Mouse (Mus musculus) midbrain, postnatal 0 days (tissue): ENCODE measurements around the gene Gm20388. TPM values are rescaled to one million over a fixed set of nuclear protein-coding genes. Genes with fewer than 3 reads are reported as not detected.
A peak's percentile ranks its signal among the peaks of the same experiment; 100 is the strongest.

Source experiments
- ATAC-seq: fragments of 200-750 bp; cut with Nextera tagmentation; 2 replicates; pipeline ENCODE4 v1.8.0; 2017; ENCODE audit warnings: moderate number of reproducible peaks, mild to moderate bottlenecking, moderate TSS enrichment, moderate library complexity; ENCODE audit not compliant: low FRiP score
- DNase-seq: peaks from one replicate; pipeline ENCODE4 v3.0.0-alpha.2; 2015; ENCODE audit warnings: low spot score
- H3K27ac ChIP-seq: fragments of 300-500 bp; sonication (generic); 2 replicates; pipeline ENCODE4 v1.5.1; 2014; ENCODE audit warnings: low read depth, mild to moderate bottlenecking, low read length, mixed read lengths
- H3K27me3 ChIP-seq: fragments of 300-500 bp; sonication (generic); 2 replicates; pipeline ENCODE4 v1.6.1; 2014; ENCODE audit warnings: low read length, control low read depth, mixed read lengths; ENCODE audit not compliant: insufficient read depth
- H3K36me3 ChIP-seq: fragments of 300-500 bp; sonication (generic); 2 replicates; pipeline ENCODE4 v1.6.1; 2014; ENCODE audit warnings: low read length, control low read depth, mixed read lengths; ENCODE audit not compliant: insufficient read depth
- H3K4me1 ChIP-seq: fragments of 300-500 bp; sonication (generic); 2 replicates; pipeline ENCODE4 v1.6.1; 2014; ENCODE audit warnings: mild to moderate bottlenecking, control low read depth, antibody characterized with exemption, low read length, mixed read lengths; ENCODE audit not compliant: insufficient read depth
- H3K4me2 ChIP-seq: fragments of 300-500 bp; sonication (generic); 2 replicates; pipeline ENCODE4 v1.6.1; 2014; ENCODE audit warnings: low read depth, mild to moderate bottlenecking, low read length, mixed read lengths; ENCODE audit not compliant: poor library complexity, severe bottlenecking
- H3K4me3 ChIP-seq: fragments of 300-500 bp; sonication (generic); 2 replicates; pipeline ENCODE4 v1.5.1; 2014; ENCODE audit warnings: low read depth, mild to moderate bottlenecking, low read length, moderate library complexity
- H3K9ac ChIP-seq: fragments of 300-500 bp; sonication (generic); replicated peaks from 2 replicates; pipeline ENCODE4 v1.6.1; 2014; ENCODE audit warnings: mild to moderate bottlenecking, low read length, moderate library complexity, mixed read lengths; ENCODE audit not compliant: poor library complexity, severe bottlenecking
- H3K9me3 ChIP-seq: fragments of 300-500 bp; sonication (generic); 2 replicates; pipeline ENCODE4 v1.6.1; 2016; ENCODE audit warnings: low read length, control low read depth
- CTCF ChIP-seq: IDR thresholded peaks from 2 replicates; pipeline ENCODE4 v1.5.1; 2016; ENCODE audit warnings: antibody characterized with exemption, mild to moderate bottlenecking
- WGBS: fragments of 180-500 bp; shearing (Covaris S2); extraction: QIAGEN DNeasy Blood & Tissue Kit; methylation state at CpG from one replicate; pipeline ENCODE4 v1.1.7; 2014; 5-methylcytosine and 5-hydroxymethylcytosine counted together
- polyA plus RNA-seq: library from polyadenylated mRNA; unstranded; fragments of >200 nt; fragmentation: Nextera tagmentation; extraction: Ambion mirVana; gene quantifications from 2 replicates; pipeline ENCODE4 v1.2.1, GENCODE M21; 2015
- total RNA-seq: library from RNA; depleted of rRNA; stranded (reverse); fragments of >200 nt; gene quantifications from 2 replicates; pipeline ENCODE4 v1.2.3, GENCODE M21; 2014

The Gm20388 gene
- total and polyA plus RNA-seq, 2 experiments from 2014 or later: 74.2 TPM; not detected in 1

DNA sequence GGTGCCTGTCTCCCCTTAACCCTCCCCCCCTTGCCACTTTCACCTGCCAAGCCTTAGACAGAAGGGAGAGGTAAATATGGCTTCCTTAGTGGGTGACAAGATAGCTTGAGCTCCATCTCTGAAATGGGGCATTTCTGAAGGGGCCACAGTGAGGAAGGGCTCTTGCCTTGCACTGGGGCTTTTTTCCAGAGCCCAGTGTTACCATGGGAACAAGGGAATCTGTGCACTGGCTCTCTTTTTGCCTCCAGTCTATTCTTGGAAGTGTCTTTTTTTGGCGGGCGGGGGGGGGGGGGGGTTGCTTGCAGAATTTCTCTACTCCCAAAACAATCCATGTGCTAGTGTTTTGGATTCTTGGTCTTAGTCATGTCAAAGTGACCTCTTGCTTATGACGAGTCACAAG lies 2104.0 kb downstream of the Gm20388 start:
- Histone ChIP-seq H3K9me3 (no peaks in the 10 kb centered on the region), H3K36me3 (peaks cover 11% of the 10 kb centered on the region), H3K4me1 (peaks cover 5% of the 10 kb centered on the region; the same call in 1 of the 2 replicates), H3K27ac (no peak overlapping the region), H3K27me3 (no peaks in the 10 kb centered on the region), H3K9ac (no peak overlapping the region), H3K4me3 (no peak overlapping the region), H3K4me2 (no peak overlapping the region)
- ATAC-seq: no peak
- no peak for TF ChIP-seq CTCF
- 41% methylated on average over 1 of the region's 3 CpGs for WGBS
- DNase-seq: no peak

DNA sequence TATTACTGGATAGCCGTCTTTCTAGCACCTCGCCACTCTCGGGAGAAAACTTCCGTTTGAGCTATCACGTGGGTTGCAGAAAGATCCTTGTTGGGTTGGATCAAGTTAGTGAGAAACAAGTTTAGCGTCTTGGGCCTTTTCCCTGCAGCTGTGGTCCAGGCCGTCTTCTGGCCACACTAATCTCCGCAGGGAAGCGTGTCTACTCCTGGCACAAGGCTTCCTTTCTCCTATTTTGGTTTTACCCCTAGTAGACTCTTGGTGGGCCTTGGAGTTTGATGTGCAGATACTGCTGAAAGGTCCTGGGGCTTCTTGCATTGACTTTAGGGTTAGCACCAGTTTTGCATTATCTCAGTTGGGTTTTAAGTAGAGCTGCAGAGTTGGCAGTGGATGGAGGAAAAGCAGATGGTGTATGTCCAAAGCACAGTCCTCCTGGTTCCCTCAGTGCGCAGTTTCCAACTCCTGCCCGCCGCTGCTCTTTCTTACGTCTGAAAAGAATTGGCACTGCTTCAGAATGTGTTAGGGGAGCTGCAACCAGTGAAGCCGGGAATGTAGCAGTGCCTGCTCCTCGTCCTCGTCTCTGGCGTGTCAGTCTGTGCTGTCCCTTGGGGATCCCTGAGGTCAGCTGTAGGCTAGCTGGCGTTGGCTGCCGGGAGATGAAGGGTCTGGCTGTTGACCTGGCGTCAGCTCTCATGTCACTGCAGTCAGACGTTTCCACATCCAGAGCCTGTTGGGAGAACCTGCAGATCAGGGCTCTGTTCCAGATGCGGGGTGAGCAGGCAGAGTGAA lies 2107.6 kb downstream of the Gm20388 start:
- H3K36me3 ChIP-seq: peaks cover 18% of the 10 kb centered on the region
- no peak overlapping the region for H3K9ac ChIP-seq
- no peak for ATAC-seq
- peaks cover 5% of the 10 kb centered on the region; the same call in 1 of the 2 replicates for H3K4me1 ChIP-seq
- H3K4me3 ChIP-seq: no peak overlapping the region
- DNase-seq: peak; percentile 77
- no peak overlapping the region for H3K4me2 ChIP-seq
- no peaks in the 10 kb centered on the region for H3K27me3 ChIP-seq
- 72% methylated on average over 22 of the region's 22 CpGs for WGBS
- H3K27ac ChIP-seq: no peak overlapping the region
- TF ChIP-seq CTCF: no peak
- H3K9me3 ChIP-seq: no peaks in the 10 kb centered on the region

DNA sequence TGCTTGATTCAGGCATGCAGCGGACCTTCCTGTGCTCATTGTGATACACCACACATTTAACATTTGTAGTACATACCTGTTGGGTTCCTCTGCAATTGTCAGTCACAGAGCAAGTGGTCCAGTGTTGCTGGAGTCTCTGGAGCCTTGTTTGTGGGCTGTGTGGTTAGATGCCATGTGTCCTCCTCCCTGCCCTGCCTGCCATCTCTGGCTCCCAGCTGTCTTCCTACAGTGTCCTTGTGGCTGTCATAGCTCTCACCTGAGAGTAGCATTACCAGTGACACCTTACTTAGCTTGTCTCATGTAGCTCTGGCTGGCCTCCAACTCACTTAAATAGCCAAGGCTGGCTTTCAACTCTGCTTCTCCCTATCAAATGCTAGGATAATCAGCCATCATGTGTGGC lies 2108.5 kb downstream of the Gm20388 start:
- peaks cover 17% of the 10 kb centered on the region for H3K36me3 ChIP-seq
- TF ChIP-seq CTCF: no peak
- DNase-seq: no peak
- H3K27me3 ChIP-seq: no peaks in the 10 kb centered on the region
- no peak for ATAC-seq
- WGBS: 94% methylated on average over 1 of the region's 1 CpGs
- peaks cover 5% of the 10 kb centered on the region; the same call in 1 of the 2 replicates for H3K4me1 ChIP-seq
- no peaks in the 10 kb centered on the region for H3K9me3 ChIP-seq
- no peak overlapping the region for H3K27ac ChIP-seq
- no peak overlapping the region for H3K9ac ChIP-seq
- no peak overlapping the region for H3K4me3 ChIP-seq
- H3K4me2 ChIP-seq: no peak overlapping the region

- Histone ChIP-seq H3K27ac (no peak overlapping the region), H3K9ac (no peak overlapping the region), H3K4me2 (no peak overlapping the region), H3K27me3 (no peaks in the 10 kb centered on the region), H3K4me3 (no peak overlapping the region), H3K36me3 (peaks cover 19% of the 10 kb centered on the region), H3K9me3 (no peaks in the 10 kb centered on the region), H3K4me1 (no peaks in the 10 kb centered on the region)
- no peak for DNase-seq
- 84% methylated on average over 8 of the region's 8 CpGs for WGBS
- TF ChIP-seq CTCF: no peak
- no peak for ATAC-seq
Measured at GRCm38 (mm10) chr8:122020050-122020771, 2109.6 kb downstream of the Gm20388 start.

DNA sequence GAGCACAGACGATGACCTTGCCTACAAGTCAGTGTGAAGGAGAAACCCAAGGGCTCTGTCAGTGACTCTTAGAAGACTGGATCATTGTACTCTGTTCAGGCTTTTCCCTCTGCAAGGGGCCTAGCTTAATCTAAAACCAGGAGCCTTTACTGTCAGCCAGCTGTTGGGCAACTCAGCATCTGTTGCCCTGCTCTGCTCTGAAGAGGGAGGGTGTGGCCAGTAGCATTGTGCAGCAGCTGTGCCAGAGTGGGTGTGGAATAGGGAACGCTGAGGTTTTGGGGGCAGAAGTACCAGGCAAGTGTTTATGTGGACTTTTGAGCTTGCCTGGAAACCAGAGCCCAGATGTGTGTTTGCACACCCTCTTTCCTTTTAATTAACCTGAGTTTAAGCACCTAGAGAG lies 2111.1 kb downstream of the Gm20388 start:
- TF ChIP-seq CTCF: no peak
- 86% methylated on average over 2 of the region's 2 CpGs for WGBS

GRCm38 (mm10) chr8:122022274-122022673 lies 2111.6 kb downstream of the Gm20388 start:
- no peak overlapping the region for H3K9ac ChIP-seq
- ATAC-seq: no peak
- DNase-seq: no peak
- H3K4me3 ChIP-seq: no peak overlapping the region
- peaks cover 29% of the 10 kb centered on the region for H3K36me3 ChIP-seq
- no peak overlapping the region for H3K4me2 ChIP-seq
- no peaks in the 10 kb centered on the region for H3K9me3 ChIP-seq
- 78% methylated on average over 6 of the region's 6 CpGs for WGBS
- no peaks in the 10 kb centered on the region for H3K27me3 ChIP-seq
- TF ChIP-seq CTCF: no peak
- H3K27ac ChIP-seq: no peak overlapping the region; the same call in 1 of the 2 replicates
- H3K4me1 ChIP-seq: no peaks in the 10 kb centered on the region

More for the DNA sequence above, 2111.1 kb downstream of the Gm20388 start:
- Histone ChIP-seq H3K4me1 (no peaks in the 10 kb centered on the region), H3K27me3 (no peaks in the 10 kb centered on the region), H3K9me3 (no peaks in the 10 kb centered on the region), H3K4me2 (no peak overlapping the region), H3K9ac (no peak overlapping the region), H3K36me3 (peaks cover 29% of the 10 kb centered on the region), H3K4me3 (no peak overlapping the region), H3K27ac (peak overlapping the region; percentile 32; the same call in 1 of the 2 replicates)
- DNase-seq (no peak), ATAC-seq (no peak)
